Mouse (Mus musculus) kidney, adult 8-10 months (tissue): ENCODE data around the gene Lipo1.
"Not testable (repeated sequence)": the region's sequence is repeated elsewhere in the genome, so short reads cannot be mapped to it uniquely, and the experiment has no call there.

ENCODE experiments used
- DNase-seq, 2 experiments: peaks; one replicate each; pipeline ENCODE4 v3.0.0; 2022

Lipo1 gene

DNA sequence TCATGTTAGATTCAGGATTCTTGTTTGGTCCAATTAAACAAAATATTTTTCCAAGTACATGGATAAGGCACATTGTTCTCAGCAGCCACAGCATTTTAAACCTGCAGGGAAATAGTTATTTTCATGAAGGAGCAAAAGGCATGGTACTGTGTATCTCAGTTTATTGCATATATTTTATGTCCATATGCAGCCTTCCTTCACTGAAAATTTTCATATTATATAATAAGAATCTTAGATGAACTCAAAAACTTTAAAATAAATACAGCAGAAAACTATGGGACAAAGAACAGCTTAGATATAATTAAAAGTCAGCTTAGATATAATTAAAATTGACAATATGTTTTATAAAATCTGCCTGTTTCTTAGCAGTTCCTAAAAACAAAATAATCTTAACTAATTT lies at the start of gene Lipo1:
Gene Lipo1, minus strand, starts transcription at position 101 of the 400 bp plus-strand sequence.
- DNase-seq = not testable (repeated sequence)

GRCm38 (mm10) chr19:33786576-33787277 lies 532 bp downstream of the Lipo1 start:
- DNase-seq = no peak

GRCm38 (mm10) chr19:33761287-33762086 lies 25.8 kb downstream of the Lipo1 start, which contains the start of gene Lipo3:
Gene Lipo3, minus strand, starts transcription at chr19:33761951.
- peak; percentile 8 to 12 for DNase-seq

DNA sequence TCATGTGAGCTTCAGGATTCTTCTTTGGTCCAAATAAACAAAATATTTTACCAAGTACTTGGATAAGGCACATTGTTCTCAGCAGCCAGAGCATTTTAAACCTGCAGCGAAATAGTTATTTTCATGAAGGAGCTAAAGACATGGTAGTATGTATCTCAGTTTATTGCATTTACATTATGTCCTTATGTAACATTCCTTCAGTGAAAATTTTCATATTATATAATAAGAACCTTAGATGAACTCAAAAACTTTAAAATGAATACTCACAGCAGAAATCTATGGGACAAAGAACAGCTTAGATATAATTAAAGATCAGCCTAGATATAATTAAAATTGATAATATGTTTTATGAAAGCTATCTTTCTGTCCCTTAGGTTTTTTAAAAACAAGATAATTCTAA lies 36.0 kb downstream of the Lipo1 start, which contains the start of gene Lipo2:
Gene Lipo2, minus strand, starts transcription at position 101 of the 400 bp plus-strand sequence.
- DNase-seq = not testable (repeated sequence)
